Mouse (Mus musculus) ES-E14 (cell line): ENCODE data around the gene Tmem80.

Source experiments
- CHD2 ChIP-seq: IDR thresholded peaks from 2 replicates; pipeline ENCODE4 v1.6.1; 2014; ENCODE audit warnings: mild to moderate bottlenecking, low read depth, low read length, inconsistent platforms
- HCFC1 ChIP-seq: IDR thresholded peaks from 2 replicates; pipeline ENCODE4 v1.6.1; 2012; ENCODE audit warnings: low read length, inconsistent platforms, borderline replicate concordance; ENCODE audit not compliant: insufficient read depth
- MAFK ChIP-seq: IDR thresholded peaks from 2 replicates; pipeline ENCODE4 v1.6.1; 2014; ENCODE audit warnings: mild to moderate bottlenecking, low read depth, low read length, inconsistent platforms; ENCODE audit not compliant: insufficient read depth
- ZC3H11A ChIP-seq: IDR thresholded peaks from 2 replicates; pipeline ENCODE4 v1.6.1; 2012; ENCODE audit warnings: low read depth, mild to moderate bottlenecking, inconsistent platforms, low read length, borderline replicate concordance
- ZNF384 ChIP-seq: IDR thresholded peaks from 2 replicates; pipeline ENCODE4 v1.6.1; 2012; ENCODE audit warnings: low read depth, low read length, inconsistent platforms

DNA sequence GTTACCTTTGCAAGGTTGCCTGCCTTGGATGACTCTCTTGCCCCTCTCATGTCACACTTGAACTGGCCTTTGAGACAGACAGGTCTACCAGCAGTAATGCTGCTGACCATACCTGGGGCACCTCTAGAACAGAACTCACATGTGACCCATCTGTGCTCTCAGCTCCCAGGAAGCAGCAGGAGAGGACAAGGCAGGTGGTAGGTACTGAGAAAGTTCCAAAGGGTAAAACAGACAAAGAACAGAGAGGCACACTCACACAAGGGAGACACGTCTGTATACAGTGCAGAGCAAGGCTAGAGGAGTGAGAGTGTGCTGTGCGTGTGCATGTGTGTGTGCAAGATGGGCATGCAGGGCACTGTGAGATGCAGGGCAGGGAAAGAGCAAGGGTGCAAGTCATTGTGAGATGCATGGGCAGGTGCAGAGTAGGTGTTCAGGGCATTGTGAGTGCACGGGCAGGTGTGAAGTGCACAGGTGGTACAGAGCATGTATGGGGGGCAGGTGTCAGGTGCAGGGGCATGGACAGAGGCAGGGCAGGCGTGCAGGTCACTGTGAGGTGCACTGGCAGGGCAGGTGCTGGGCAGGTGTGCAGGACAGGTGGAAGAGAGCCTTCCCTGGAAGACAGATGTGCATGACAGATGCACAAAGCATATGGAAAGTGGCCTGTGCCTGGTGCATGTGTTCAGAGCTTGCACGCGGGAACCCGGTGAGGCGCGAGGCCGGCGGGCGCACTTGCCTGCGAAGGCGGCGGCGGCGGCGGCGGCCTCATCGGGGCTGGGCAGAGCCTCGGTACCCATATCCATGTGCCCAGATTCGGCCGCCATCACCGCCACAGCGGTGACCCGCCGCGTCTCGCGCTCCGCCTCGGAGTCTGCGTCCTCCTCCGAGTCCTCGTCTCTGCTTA lies 743 bp upstream of the Tmem80 start:
- TF ChIP-seq ZNF384 (no peak), MAFK (no peak), HCFC1 (no peak), ZC3H11A (no peak), CHD2 (no peak)
